Mouse (Mus musculus): ENCODE data around the gene Srpk1.
"Not testable (repeated sequence)": the region's sequence is repeated elsewhere in the genome, so short reads cannot be mapped to it uniquely, and the experiment has no call there.

Gene Srpk1

GRCm38 (mm10) chr17:28554021-28554420 is 68.5 kb downstream of the Srpk1 start:
- not testable (repeated sequence) for DNase-seq

GRCm38 (mm10) chr17:28553040-28553793 is 69.3 kb downstream of the Srpk1 start:
- DNase-seq: peak; percentile 84 to 88

- DNase-seq: no peak
These were observed 73.4 kb downstream of the Srpk1 start, which contains the start of gene Clpsl2 for GRCm38 (mm10) chr17:28549111-28549510. Gene Clpsl2 (plus strand): TSS chr17:28549411.

- DNase-seq: no peak
These were observed 74.0 kb downstream of the Srpk1 start for GRCm38 (mm10) chr17:28548550-28548949.

- peak in 1 of 2 experiments; percentile 38 for DNase-seq
These were observed 75.6 kb downstream of the Srpk1 start for GRCm38 (mm10) chr17:28546925-28547324.

GRCm38 (mm10) chr17:28537881-28538280 is 84.6 kb downstream of the Srpk1 start:
- peak; percentile 28 to 46 for DNase-seq

Measured in cerebellum, postnatal 10 days (tissue).